Mouse (Mus musculus) gastrocnemius, adult 18-20 months (tissue): Measurements from ENCODE around the gene Gse1. TPM values are rescaled to one million over a fixed set of nuclear protein-coding genes. Genes with fewer than 3 reads are reported as not detected.

Source experiments
- DNase-seq: peaks from one replicate; pipeline ENCODE4 v3.0.0; 2021; ENCODE audit warnings: low spot score
- long read RNA-seq, 2 experiments: library from polyadenylated mRNA; stranded (forward); transcript quantifications; one replicate each; pipeline ENCODE4 v2.0.0; 2021
- total RNA-seq, 2 experiments: library from RNA; stranded (reverse); gene quantifications; 2 replicates each; pipeline ENCODE4 v1.2.3; 2021

The Gse1 gene
- total RNA-seq, result 10 to 100 TPM; 28.9 to 32.6 TPM
- long read RNA-seq, experiment 1, partial matches to known transcripts, result 1 of 8 reads
- long read RNA-seq, experiment 1, other reads (novel, unspliced or antisense), result 7 of 8 reads
- long read RNA-seq, experiment 2, partial matches to known transcripts, result 3 of 12 reads
- long read RNA-seq, experiment 2, other reads (novel, unspliced or antisense), result 9 of 12 reads

DNA sequence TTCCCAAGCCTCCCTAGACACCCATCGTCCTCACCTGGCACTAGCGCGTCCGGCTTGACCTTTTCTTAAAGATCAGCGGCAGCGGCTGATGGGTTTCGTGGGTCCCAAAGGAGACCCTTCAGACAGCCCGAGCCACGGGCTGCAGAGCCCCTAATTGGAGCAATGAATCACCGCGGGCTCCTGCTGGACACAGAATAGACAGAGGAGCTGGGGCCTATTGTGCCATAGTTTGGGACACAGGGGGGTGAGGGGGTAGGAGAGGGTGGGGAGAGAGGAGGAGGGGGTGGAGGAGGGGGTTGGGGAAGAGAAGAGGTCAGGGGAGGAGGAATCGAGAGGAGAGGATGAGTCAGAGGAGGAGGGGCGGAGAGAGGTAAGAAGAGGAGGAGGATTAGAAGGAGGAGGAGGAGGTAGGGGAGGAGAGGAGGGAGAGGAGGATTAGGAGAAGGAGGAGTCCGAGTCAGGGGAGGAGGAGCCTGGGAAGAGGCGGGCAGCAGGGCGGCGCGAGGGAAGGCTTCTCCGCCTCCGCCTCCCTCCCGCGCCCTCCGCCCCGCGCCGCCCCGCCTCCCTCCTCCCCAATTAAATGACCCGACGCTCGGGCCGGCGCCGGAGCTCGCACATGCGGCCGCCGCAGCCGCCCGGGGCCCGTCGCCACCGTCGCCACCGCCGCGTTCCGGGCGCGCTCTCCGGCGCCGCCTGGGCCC, at the start of gene Gse1:
Gene Gse1, plus strand, starts transcription at position 566 of the 701 bp plus-strand sequence.
- peak; percentile 93 for DNase-seq

- DNase-seq, result peak; percentile 94
These were observed 49.2 kb upstream of the Gse1 start for GRCm38 (mm10) chr8:120179027-120179431.

- no peak for DNase-seq
These were observed 47.7 kb upstream of the Gse1 start for GRCm38 (mm10) chr8:120180445-120180970.

DNA sequence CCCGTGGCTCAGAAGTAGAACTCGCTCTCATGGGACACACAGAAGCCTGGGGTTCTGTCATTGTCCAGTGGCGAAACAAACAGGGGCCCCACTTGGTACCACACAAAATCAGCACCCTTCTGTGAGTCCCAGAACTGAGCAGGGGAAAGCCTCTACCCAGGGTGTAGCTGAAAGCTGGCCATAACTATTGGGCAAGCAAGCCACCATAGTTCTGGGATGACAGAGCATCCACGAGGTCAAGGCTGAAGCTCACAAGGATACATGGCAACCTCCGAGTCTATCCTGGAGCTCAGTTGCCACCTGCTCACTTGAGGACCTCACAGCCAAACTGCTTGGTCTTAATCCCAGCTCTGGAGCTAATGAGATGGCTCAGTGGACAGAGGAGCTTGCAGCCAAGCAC, 47.0 kb upstream of the Gse1 start:
- DNase-seq, result no peak

DNA sequence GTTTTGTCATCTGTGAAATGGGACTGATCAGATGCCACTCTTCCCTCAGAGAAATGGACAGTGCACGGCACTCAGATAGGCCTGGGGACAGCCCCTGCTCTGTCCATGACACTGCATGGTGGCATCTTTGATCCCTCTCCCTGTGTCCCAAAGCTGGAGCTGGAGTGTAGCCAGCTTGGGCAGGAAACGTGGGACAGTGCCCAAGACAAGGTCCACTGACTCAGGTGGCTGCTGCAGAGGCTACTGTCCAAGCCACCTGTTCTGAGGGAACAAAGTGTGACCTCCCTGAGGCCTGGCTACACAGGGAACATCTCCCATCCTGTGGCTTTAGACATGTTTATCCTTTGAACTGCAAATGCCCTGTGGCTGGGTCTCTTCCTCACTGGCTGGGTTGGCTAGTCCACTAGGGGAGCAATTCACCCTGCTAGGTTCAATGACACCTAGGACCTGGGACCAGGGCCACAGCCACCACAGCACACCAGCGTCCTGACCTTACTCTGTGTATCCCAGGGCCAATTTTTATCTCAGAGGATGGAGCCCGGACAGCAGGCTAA, 46.3 kb upstream of the Gse1 start:
- DNase-seq, result no peak

DNA sequence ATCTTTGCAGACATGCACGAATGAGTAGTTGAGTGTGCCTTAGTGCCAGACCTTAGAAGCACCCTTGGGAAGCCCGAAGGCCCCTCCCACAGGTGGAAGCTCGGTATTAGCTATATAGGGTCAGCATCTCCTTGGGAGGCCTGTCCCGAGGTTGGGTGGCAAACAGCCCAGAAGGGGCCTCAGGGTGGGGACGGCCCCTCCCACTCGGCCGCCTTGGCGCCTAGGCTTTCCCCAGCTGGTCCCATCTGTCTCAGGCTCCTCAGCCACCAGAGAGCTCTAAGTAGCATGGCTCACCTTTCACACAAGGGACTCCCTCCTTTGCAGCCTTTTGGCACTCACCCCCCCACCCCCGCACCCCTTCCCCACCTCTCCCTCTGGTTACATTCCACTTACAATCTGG, 43.9 kb upstream of the Gse1 start:
- DNase-seq, result peak; percentile 60

DNA sequence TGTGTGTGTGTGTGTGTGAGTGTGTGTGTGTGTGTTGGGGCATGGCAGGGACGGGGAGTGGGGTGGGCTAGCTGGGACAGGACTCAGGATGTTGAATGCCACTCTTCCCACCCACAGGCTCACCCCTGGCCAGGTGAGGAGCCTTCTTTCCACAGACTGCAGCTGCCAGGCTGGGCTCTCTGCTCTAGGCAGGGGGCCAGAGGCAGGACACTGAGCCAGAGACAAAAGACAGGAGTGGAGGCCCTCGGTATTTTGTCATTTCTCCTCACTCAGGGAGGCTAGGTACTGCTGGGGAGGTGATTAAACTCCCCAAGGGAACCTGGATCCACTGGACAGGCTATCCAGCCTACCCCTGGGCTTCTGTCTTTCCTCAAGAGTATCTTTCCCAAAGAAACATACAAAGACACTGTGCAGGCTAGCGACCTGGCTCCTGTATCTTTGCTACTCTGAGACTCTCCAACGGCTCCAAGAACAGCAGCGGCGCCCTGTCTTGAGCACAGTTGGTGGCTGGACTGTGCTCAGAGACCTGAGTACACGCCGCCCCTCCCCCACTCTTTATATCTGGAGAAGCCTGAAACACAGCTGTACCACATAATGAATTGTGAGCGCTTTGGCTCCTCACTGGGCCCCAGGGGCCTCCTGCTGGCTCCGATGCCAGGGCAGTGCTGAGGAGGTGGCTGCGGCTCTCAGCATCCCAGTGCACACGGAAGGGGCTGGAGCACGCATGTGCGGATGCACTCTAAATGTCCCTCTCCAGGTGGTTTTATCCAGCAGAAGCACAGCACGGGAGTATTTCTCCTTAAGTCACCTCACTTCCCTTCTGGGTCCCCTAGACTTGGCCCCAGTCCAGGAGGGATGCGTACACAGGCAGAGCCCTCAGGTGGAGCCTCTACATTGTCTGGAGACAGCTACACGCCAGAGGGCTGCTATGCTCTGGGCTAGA, 43.1 kb upstream of the Gse1 start:
- no peak for DNase-seq

GRCm38 (mm10) chr8:120186454-120186853, 41.8 kb upstream of the Gse1 start:
- peak; percentile 75 for DNase-seq

DNA sequence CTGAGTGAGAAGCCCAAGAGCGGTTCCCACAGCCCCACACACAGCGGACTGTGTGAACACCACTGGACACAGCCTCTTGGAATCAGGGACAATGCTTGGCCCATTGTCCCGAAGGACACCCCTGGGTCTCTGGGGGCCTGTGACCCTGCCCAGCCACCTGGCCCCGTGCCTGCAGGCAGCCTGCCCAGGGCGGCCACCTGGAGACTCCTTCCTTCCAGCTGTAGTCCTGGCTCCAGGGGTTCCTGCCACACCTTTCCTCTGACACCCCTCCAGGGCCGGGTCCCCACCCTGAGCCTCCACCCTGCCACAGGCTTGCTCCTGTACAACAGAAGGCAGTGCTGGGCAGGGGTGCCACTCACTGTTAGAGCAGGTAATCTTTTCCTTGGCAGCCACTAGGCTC, 39.7 kb upstream of the Gse1 start:
- peak; percentile 60 for DNase-seq

GRCm38 (mm10) chr8:120189440-120189839, 38.8 kb upstream of the Gse1 start:
- no peak for DNase-seq

GRCm38 (mm10) chr8:120190107-120190809, 38.0 kb upstream of the Gse1 start:
- no peak for DNase-seq

DNA sequence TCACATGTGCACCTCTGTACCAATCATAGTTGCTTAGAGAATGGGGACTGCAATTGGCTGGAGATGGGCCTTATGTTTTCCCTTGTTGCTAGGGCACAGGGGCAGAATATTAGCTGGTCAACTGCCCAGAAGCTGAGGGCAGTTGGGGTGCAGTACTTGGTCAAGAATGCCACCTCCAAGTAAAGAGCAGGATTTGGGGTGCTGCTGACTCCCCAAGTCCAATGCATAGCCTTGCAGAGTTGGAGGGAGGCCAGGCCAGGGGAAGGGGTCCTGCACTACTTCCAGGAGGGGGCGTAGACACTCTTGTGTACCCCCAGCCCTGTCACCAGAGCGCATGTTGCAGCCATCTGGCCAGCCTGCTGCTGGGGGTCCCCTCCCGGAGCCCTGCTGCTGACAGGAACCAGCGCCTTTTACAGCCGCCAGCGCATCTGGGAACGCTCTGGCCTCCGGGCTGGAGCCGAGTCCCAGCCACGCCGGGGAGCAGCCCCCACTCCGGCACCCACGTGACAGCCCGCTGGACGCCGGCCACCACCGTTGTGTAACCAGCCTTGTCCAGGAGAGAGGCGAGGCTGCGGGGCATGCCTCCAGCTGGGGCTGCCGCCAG, 37.3 kb upstream of the Gse1 start:
- peak; percentile 99 for DNase-seq

- DNase-seq, result no peak
These were observed 36.6 kb upstream of the Gse1 start for GRCm38 (mm10) chr8:120191633-120192032.

- no peak for DNase-seq
These were observed 36.1 kb upstream of the Gse1 start for GRCm38 (mm10) chr8:120192118-120192517.

- no peak for DNase-seq
These were observed 26.9 kb upstream of the Gse1 start for GRCm38 (mm10) chr8:120201351-120201750.

DNA sequence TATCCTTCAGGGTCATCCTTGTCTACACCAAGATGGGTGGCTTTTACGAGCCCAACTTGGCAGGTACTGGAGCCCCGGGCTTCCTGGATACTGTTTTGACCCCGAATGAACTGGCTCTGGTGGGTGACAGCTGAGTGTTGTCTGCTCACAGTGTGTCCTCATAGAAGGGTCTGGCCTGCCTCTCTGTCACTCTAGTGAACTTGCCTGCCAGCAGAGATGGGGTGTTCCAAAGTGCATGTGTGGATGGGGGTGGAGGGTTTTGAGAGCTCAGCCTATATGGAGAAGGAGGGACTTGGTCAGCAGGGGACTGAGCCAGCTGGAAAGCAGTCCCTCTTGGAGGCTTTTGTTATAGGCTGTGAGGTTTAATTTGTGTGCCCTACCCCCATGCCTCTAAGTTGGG, 25.7 kb upstream of the Gse1 start:
- DNase-seq, result no peak

DNA sequence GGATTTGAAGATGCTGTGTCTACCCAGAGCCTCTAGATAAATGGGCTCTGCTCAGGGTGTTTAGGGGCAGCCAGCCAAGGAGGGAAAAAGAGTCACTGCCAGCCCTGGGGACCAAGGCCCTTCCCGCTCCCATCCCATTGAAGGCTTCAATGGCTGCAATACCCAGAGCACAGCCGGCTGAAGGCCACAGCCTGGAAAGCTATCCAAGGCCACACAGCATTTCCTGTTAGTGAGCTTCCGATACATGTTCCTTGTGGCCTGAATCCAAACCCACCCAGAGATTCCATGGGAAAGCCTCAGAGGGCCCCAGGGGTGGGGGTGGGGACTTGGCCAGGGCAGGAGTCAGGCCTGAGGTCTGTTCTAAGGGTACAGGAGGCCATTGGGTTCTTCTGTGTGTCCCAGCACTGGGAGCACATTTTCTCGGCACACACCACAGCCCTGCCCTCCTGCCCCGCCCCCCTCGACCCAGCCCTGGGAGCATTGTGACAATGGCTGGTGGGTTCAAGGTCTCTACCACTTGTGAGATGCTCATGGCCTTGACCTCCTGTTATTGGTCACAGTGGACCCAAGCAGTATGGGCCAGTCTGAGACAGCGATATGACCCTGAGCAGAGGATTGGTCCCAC, 23.4 kb upstream of the Gse1 start:
- DNase-seq, result no peak

DNA sequence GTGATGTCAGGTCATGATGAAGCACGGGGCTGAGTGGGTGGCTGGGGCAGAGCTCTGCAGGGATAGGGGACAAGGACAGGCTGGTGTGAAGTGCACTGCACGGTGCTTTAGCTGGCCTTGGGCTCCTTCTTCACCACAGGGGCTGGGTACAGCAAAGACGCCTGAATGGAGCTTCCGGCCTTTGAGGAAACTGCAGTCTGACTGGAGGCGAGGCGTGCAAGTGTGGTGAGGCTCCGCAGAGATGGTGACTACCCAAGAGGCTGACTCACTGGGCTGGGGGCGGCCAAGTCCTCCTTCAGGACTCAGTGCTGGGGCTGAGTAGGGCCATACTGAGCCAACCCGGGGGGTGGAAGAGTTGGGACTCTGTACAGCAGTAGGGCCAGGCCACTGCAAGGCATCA, 22.3 kb upstream of the Gse1 start:
- DNase-seq, result no peak

GRCm38 (mm10) chr8:120207364-120207763, 20.9 kb upstream of the Gse1 start:
- DNase-seq, result no peak

DNA sequence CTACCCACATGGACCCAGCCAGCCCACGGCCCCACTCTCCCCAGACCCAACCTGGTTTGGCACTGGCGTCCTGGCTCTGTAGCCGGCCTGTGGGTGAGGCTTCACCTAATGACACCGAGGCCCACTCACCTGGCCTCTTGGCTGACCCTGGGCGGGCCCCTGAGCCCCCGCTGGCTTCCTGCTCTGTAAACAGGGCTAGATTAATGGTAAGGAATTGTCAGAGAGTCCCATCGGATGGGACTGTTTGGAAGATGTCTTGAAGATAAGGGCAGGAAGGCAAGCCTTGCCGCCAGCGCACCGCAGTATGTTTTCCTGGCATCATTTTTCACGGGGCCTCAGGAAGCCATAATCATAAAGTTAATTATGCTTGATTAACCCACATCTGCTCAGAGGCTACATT, 20.1 kb upstream of the Gse1 start:
- no peak for DNase-seq
